Mouse (Mus musculus) gastrocnemius, adult 2 months (tissue): ENCODE measurements around the gene Nphp3. TPM values are rescaled to one million over a fixed set of nuclear protein-coding genes. Genes with fewer than 3 reads are reported as not detected.

Experiments used
- DNase-seq: peaks from one replicate; pipeline ENCODE4 v3.0.0; 2022
- H3K27ac ChIP-seq: fragments of 200-600 bp; 2 replicates; pipeline ENCODE4 v1.8.1; 2022; ENCODE audit warnings: mild to moderate bottlenecking
- H3K4me3 ChIP-seq: fragments of 200-600 bp; 2 replicates; pipeline ENCODE4 v1.8.1; 2022; ENCODE audit warnings: mild to moderate bottlenecking, moderate library complexity
- CTCF ChIP-seq: fragments of 200-600 bp; IDR thresholded peaks from 2 replicates; pipeline ENCODE4 v1.8.1; 2022; ENCODE audit warnings: antibody characterized with exemption, mild to moderate bottlenecking, moderate library complexity
- intact Hi-C: fragments of 180-260 bp; cut with DNase I; formaldehyde crosslinking; loops from one replicate; pipeline ENCODE4 v1.15.1; 2025
- total RNA-seq, 2 experiments: library from RNA; stranded (reverse); gene quantifications; 2 replicates each; pipeline ENCODE4 v1.2.3; 2021

The Nphp3 gene
- total RNA-seq, 2 experiments from 2014 or later, result 0.89 to 1.1 TPM

GRCm38 (mm10) chr9:104035261-104036015 is 33.1 kb downstream of the Nphp3 start:
- peak; percentile 87 for TF ChIP-seq CTCF

GRCm38 (mm10) chr9:104038266-104038665 is 35.9 kb downstream of the Nphp3 start:
- no peak for TF ChIP-seq CTCF
- intact Hi-C loops, result no loop called here
- Histone ChIP-seq H3K4me3 (no peak overlapping the region), H3K27ac (no peak overlapping the region)
- no peak for DNase-seq

More at GRCm38 (mm10) chr9:104035261-104036015, 33.1 kb downstream of the Nphp3 start:
- no peak overlapping the region for H3K27ac ChIP-seq
- H3K4me3 ChIP-seq, result no peak overlapping the region
- DNase-seq, result peak; percentile 83
- intact Hi-C loops, result no loop called here

GRCm38 (mm10) chr9:104039031-104039695 is 36.8 kb downstream of the Nphp3 start:
- H3K27ac ChIP-seq, result no peak overlapping the region
- no peak for DNase-seq
- intact Hi-C loops, result no loop called here
- no peak for TF ChIP-seq CTCF
- H3K4me3 ChIP-seq, result no peak overlapping the region

- DNase-seq, result no peak
- TF ChIP-seq CTCF, result no peak
- intact Hi-C loops, result no loop called here
Measured at GRCm38 (mm10) chr9:104039742-104040141, 37.4 kb downstream of the Nphp3 start.

GRCm38 (mm10) chr9:104040362-104040761 is 38.0 kb downstream of the Nphp3 start, which contains the start of gene Gm28305:
Gm28305 (plus strand) TSS chr9:104040662.
- Histone ChIP-seq H3K4me3 (no peak within 1 kb of the TSS), H3K27ac (no peak within 1 kb of the TSS)
- TF ChIP-seq CTCF, result no peak
- no peak for DNase-seq
- intact Hi-C loops, result no loop called here

More at GRCm38 (mm10) chr9:104039742-104040141, 37.4 kb downstream of the Nphp3 start:
- Histone ChIP-seq H3K27ac (no peak overlapping the region), H3K4me3 (no peak overlapping the region)

GRCm38 (mm10) chr9:104043676-104044075 is 41.3 kb downstream of the Nphp3 start:
- H3K27ac ChIP-seq, result no peak overlapping the region
- TF ChIP-seq CTCF, result no peak
- DNase-seq, result no peak
- no peak overlapping the region for H3K4me3 ChIP-seq
- intact Hi-C loops, result no loop called here

GRCm38 (mm10) chr9:104051028-104051427 is 48.7 kb downstream of the Nphp3 start:
- Histone ChIP-seq H3K27ac (no peak overlapping the region), H3K4me3 (no peak overlapping the region)
- DNase-seq, result no peak
- intact Hi-C loops, result no loop called here
- TF ChIP-seq CTCF, result no peak

GRCm38 (mm10) chr9:104062430-104063243 is 60.3 kb downstream of the Nphp3 start, which contains the start of gene Uba5:
Uba5 (minus strand) TSS chr9:104063134.
- Histone ChIP-seq H3K4me3 (peak within 1 kb of the TSS; percentile 77), H3K27ac (peak within 1 kb of the TSS; percentile 95)
- TF ChIP-seq CTCF, result no peak
- intact Hi-C loops, result no loop called here
- peak; percentile 87 for DNase-seq

GRCm38 (mm10) chr9:104063244-104063961 is 61.1 kb downstream of the Nphp3 start, which contains the start of gene Acad11:
Acad11 (plus strand) TSS chr9:104063377.
- intact Hi-C loops, result no loop called here
- peak within 1 kb of the TSS; percentile 95 for H3K27ac ChIP-seq

GRCm38 (mm10) chr9:104064571-104064970 is 62.2 kb downstream of the Nphp3 start:
- TF ChIP-seq CTCF, result no peak
- intact Hi-C loops, result no loop called here
- DNase-seq, result no peak
- peak overlapping the region; percentile 77 for H3K4me3 ChIP-seq
- H3K27ac ChIP-seq, result peak overlapping the region; percentile 95; the same call in 1 of the 2 replicates

More at GRCm38 (mm10) chr9:104063244-104063961, 61.1 kb downstream of the Nphp3 start, which contains the start of gene Acad11:
- peak; percentile 87 for DNase-seq
- no peak for TF ChIP-seq CTCF
- peak within 1 kb of the TSS; percentile 77 for H3K4me3 ChIP-seq

GRCm38 (mm10) chr9:104070241-104070640 is 67.9 kb downstream of the Nphp3 start:
- intact Hi-C loops, result no loop called here

More at GRCm38 (mm10) chr9:104070241-104070640, 67.9 kb downstream of the Nphp3 start:
- no peak overlapping the region for H3K27ac ChIP-seq
- H3K4me3 ChIP-seq, result no peak overlapping the region
- no peak for DNase-seq
- TF ChIP-seq CTCF, result no peak
